Mouse (Mus musculus): ENCODE data around the gene Gna12.

Gna12 gene

GRCm38 (mm10) chr5:140753223-140753622 lies 77.0 kb downstream of the Gna12 start:
- DNase-seq (ENCODE audit: low spot score) = no peak

GRCm38 (mm10) chr5:140752639-140753038 lies 77.6 kb downstream of the Gna12 start:
- DNase-seq (ENCODE audit: low spot score) = no peak

DNA sequence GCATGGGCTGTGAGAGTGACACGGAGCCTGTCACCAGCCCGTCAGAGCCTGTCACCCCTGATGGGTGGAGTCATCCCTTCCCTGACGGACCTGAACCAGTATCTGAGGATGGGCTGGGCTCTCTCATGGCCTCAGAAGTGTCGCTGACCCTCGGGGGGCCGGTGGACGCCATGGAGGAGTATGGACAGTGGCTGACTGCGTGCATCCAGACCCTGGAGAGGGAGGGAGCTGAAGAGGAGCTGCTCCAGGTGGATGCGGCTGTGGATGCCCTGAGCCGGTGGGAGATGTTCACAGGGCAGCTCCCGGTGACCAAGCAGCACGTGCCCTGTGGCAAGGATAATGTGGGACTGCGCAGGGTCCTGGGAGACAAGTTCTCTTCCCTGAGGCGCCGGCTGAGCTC lies 78.2 kb downstream of the Gna12 start:
- no peak for DNase-seq (ENCODE audit: low spot score)

- DNase-seq (ENCODE audit: low spot score) = peak; percentile 25
Observed at GRCm38 (mm10) chr5:140750925-140751324, 79.3 kb downstream of the Gna12 start.

DNA sequence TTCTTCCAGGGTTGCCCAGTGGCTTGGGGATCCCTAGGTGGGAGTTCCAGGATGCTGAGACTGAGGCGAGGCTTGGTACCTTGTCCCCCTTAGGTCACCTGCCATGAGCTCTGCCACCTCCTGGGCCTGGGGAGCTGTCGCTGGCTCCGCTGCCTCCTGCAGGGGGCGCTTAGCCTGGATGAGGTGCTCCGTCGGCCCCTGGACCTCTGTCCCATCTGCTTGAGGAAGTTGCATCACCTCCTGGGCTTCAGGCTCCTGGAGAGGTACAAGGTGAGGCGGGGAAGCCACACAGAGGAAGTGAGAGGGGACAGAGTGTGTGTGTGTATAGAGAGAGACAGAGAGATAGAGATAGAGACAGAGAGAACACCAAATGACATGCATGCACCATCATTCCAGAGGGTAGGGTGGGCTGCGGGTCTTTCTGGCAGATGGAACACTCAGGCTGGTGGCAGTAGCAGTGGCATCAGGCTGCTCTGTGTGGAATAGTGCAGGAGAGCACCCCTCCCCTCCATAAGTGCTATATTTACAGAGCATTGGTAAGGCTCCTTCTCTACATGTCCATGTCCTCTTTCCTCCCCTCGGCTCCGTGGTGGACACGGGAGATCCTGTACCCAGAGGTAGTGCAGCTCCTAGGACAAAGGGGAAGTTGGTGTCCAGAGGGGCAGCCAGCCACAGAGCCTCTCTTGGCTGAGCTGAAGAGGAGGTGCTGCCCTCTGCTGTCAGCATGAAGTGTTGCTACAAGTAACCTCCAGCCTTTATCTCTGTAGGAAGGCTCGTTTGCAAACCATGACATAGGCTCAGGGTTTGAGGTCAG lies 81.0 kb downstream of the Gna12 start:
- peak; percentile 86 for DNase-seq (ENCODE audit: low spot score)

- peak; percentile 66 for DNase-seq (ENCODE audit: low spot score)
Observed at GRCm38 (mm10) chr5:140748425-140748824, 81.8 kb downstream of the Gna12 start.

DNA sequence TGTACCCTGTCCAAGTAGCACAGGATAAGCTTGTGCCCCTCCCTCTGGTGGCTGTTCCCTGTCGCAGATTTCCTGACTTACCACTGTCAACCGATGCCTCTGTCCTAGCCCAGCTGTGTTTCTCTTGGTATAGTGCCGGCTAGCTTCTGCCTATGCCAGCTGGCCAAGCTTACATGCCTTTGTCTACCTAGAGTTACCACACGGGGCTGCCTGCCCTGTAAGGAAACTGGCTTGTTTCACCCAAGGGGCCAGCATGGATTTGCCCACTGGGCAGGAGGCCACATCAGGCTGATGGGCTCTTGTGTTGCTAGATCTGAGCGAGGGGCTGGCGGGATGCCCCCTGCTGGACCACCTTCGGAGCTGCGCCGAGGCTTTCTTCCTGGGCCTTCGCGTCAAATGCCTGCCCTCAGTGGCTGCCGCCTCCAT lies 86.5 kb downstream of the Gna12 start:
- DNase-seq (ENCODE audit: low spot score) = no peak

DNA sequence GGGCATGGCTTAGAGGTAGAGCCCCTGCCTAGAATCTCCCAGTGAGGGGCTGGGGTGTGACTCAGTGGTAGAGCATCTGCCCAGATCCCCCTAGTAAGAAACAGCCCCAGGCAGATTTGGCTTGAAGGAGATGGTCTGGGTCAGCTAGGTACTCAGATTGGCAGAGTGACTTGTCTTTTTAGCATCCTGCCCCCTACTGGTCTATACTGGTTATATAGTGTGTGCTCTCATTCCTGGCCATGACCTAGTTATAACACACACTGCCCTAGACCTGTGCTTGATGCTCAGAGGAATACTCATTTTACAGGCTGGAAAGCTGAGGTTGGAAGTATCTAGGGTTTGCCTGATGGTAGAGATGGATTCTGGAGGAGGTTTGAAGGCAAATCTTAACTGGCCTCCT lies 88.4 kb downstream of the Gna12 start:
- DNase-seq (ENCODE audit: low spot score) = peak; percentile 63

DNA sequence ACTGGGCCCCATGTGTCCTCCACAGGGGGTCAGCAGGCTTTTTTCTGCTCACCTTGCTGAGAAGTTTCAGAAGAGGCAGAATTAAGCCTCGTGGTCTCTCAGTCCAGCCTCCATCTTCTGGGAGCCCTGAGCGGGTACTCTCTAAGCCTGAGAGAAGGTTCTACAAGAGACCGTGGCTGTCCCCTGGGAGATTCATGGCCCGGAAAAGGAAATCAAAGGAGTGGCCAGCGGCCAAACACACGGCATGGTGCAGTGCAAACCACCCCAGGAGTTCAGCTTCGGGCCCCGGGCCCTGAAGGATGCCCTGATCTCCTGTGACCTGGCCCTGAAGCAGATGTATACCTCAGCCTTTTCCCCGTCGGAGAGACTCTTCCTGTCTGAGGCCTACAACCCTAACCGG lies 89.2 kb downstream of the Gna12 start:
- no peak for DNase-seq (ENCODE audit: low spot score)

- DNase-seq (ENCODE audit: low spot score) = no peak
Observed at GRCm38 (mm10) chr5:140739813-140740212, 90.4 kb downstream of the Gna12 start.

DNA sequence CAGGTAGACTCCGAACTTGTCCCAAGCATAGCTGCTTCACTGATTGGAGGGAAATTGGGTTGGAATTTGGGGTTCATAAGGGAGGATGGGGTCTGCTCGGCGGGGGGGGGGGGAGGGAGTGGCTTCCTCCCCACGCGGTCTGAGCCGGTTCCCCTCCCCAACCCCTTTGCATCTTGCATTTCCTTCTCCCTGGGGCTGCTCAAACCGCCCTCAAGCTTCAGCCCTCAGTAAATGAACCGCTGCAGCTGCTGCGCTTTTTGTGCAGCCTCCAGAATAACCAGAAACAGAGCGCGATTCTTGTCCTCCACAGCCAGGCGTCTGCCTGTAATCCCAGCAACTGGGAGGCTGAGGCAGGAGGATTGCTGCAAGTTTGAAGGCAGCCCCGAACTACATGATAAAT lies 94.1 kb downstream of the Gna12 start:
- DNase-seq (ENCODE audit: low spot score) = no peak

DNA sequence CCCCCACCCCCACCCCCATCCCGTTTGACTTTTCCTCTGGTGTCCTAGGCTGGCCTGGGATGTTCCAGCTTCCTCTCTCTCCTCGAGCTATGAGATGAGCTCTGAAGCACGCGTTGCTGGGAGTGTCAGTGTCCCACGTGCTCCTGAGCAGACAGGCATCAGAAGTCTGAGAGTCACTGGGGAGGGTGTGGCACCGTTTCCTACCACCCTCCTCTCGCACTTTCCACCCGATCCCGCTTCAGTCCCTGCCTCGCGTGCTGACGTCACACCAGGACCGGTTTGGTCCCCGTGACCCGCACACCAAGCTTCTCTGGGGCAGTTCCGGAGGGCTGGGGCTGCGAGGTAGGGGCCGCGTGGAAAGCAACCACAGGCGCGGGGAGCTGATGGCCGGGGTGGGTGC lies 94.9 kb downstream of the Gna12 start:
- no peak for DNase-seq (ENCODE audit: low spot score)

- no peak for DNase-seq (ENCODE audit: low spot score)
Observed at GRCm38 (mm10) chr5:140733336-140733735, 96.9 kb downstream of the Gna12 start.

GRCm38 (mm10) chr5:140732195-140732594 lies 98.0 kb downstream of the Gna12 start:
- DNase-seq (ENCODE audit: low spot score) = no peak

DNA sequence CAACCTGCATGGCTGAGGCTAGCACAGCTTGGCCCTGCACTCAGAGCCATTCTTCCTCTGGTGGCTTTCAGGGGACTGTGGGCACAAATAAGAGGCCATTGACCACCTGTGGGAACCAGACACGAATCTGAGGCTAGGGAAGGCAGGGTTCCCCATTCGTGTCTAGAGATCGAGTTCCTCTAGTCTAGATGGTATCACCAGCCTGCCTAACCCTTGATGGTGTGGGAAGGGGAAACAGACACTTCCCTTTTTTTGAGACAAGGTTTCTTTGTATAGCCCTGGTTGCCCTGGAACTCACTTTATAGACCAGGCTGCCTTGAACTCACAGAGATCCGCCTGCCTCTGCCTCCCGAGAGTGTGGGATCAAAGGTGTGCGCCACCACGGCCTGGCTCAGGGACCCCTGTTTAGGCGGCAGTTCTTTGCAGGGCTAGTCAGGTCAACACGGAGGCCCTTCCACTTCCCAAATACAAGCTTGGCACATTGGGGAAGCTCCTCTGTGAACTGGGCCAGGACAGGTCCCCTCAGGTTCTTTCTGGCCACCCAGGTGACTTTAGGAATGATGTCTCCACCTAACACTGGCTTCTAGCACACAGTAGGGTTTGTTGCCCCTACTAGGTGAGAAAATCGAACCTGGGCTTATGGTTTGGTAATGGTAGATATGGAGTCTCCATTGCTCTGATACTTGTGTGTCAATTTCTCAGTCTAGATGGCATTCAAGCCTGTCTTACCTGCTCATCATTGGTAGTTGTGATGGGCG lies 99.0 kb downstream of the Gna12 start:
- no peak for DNase-seq (ENCODE audit: low spot score)

GRCm38 (mm10) chr5:140726946-140727740 lies 103.1 kb downstream of the Gna12 start:
- DNase-seq (ENCODE audit: low spot score) = no peak

DNA sequence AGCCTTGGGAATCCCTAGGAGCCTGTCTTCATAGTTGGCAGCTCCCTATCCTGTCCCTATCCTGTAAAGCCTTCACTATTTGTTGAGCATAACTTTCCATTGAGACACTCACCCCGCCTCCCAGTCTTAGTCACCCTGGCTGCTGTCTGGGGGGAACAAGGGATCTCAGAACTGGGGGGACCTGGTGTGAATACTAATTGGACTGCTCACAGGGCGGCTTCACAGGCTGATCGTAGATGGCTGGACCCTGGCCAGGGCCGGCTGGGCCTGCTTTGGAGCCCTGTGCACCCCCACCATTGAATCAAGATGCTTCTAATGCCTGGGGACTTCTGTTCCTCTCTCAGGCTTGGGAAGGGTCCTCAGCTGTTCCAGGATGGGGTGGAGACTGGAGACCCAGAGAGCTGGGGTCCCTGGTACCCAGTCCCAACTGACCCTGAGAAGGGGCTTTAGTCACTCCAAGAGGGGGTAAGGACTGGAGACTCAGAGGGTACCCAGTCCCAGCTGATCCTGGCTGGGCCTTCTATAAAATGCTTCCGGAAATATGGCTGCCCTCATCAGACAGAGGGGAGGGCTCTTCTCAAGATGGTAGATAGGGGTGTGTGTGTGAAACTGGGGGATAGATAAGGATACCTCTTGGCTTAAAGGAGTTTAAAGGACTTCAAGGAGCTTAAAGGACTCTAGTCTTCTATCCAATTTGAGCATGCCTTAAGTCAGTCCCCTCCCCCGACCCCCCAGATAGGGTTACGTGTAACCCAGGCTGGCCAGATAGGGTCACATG lies 104.0 kb downstream of the Gna12 start:
- no peak for DNase-seq (ENCODE audit: low spot score)

- DNase-seq (ENCODE audit: low spot score) = no peak
Observed at GRCm38 (mm10) chr5:140723822-140724221, 106.4 kb downstream of the Gna12 start, which contains the start of gene Amz1. Gene Amz1 (plus strand): TSS chr5:140724127.

DNA sequence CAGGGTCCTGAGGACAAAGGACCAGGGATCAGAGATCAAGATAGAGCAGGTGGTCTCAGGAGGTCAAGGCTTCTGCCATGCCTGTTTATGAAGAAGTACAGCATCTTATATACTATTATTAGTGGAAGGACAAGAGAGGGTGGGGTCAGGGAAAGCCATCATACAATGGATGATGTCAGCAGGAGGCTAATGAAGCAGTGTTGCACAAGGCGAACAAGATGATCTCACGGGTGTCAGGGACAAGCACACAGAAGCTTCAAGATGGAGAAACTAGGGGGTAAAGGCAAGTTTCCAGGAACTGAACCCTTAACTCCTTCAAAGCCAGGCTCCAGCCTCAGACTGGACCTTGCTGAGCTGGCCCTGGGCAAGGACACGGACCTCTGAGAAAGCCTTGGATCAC lies 108.1 kb downstream of the Gna12 start:
- DNase-seq (ENCODE audit: low spot score) = no peak

DNA sequence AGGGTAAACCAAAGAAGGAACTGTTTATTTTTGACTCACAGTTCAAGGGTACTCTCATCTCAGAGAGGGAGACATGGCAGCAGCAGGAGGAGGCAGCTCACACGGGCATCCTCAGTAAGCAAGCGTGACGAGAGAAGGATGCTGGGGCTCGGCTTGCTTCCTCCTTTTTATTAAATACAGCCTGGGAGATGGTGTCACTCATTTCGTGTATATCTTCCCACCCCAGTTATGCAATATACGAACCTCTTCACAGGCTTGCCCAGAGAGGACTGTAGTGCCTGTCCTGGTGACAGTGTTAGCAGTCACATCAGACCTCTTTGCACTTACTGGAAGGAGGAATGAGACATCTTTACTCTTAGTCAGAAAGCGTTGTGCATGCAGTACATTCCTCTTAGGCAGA lies 109.5 kb downstream of the Gna12 start:
- DNase-seq (ENCODE audit: low spot score) = no peak

GRCm38 (mm10) chr5:140711040-140711439 lies 119.2 kb downstream of the Gna12 start:
- DNase-seq (ENCODE audit: low spot score) = no peak

DNA sequence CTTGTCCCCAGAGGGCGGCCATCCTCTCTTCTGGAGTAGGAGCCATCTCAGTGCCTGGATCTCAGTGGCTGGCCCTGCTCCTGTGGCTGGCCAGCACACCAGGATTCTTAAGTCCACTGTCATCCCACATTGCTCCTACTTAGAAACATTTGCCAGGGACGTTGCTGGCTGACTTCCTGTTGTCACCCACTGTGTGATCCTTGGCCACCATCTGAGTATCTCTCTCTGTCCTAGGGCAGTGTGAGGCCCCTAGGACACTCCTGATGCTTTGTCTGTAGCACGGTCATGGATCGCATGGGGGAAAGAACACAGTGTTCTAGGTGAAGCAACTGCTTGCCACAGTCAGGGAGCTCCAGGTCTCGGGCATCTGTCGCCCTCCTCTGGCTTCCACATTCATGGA lies 119.9 kb downstream of the Gna12 start:
- DNase-seq (ENCODE audit: low spot score) = no peak
